Mouse (Mus musculus): ENCODE measurements at regions not wholly inside any gene's neighbourhood (a gene's known extent, or its start where the extent isn't known, plus 50 kb on each side); places are given as distances from the start of the nearest gene placed in this dataset.

GRCm38 (mm10) chr11:19651522-19651921 lies 272.7 kb upstream of the Spred2 start:
- in situ Hi-C loops (cut with MboI, MseI) = no loop called here

GRCm38 (mm10) chr11:19651929-19652328 lies 272.2 kb upstream of the Spred2 start:
- in situ Hi-C loops (cut with MboI, MseI) = no loop called here

- in situ Hi-C loops (cut with MboI, MseI) = no loop called here
These were observed 264.7 kb upstream of the Spred2 start for GRCm38 (mm10) chr11:19659511-19659910.

GRCm38 (mm10) chr11:19666732-19667131 lies 257.4 kb upstream of the Spred2 start:
- in situ Hi-C loops (cut with MboI, MseI) = no loop called here

- in situ Hi-C loops (cut with MboI, MseI) = no loop called here
These were observed 253.2 kb upstream of the Spred2 start for GRCm38 (mm10) chr11:19670853-19671530.

GRCm38 (mm10) chr11:19673012-19673411 lies 251.2 kb upstream of the Spred2 start:
- in situ Hi-C loops (cut with MboI, MseI) = no loop called here

GRCm38 (mm10) chr11:19676514-19676913 lies 247.7 kb upstream of the Spred2 start:
- in situ Hi-C loops (cut with MboI, MseI) = no loop called here

- in situ Hi-C loops (cut with MboI, MseI) = no loop called here
These were observed 245.1 kb upstream of the Spred2 start for GRCm38 (mm10) chr11:19679041-19679440.

GRCm38 (mm10) chr11:19679669-19680068 lies 244.5 kb upstream of the Spred2 start:
- in situ Hi-C loops (cut with MboI, MseI) = no loop called here

- in situ Hi-C loops (cut with MboI, MseI) = no loop called here
These were observed 223.0 kb upstream of the Spred2 start for GRCm38 (mm10) chr11:19701198-19701597.

GRCm38 (mm10) chr11:19708821-19709220 lies 215.4 kb upstream of the Spred2 start:
- in situ Hi-C loops (cut with MboI, MseI) = no loop called here

GRCm38 (mm10) chr11:19709337-19709736 lies 214.8 kb upstream of the Spred2 start:
- in situ Hi-C loops (cut with MboI, MseI) = no loop called here

GRCm38 (mm10) chr11:19713091-19713490 lies 211.1 kb upstream of the Spred2 start:
- in situ Hi-C loops (cut with MboI, MseI) = no loop called here

- in situ Hi-C loops (cut with MboI, MseI) = no loop called here
These were observed 210.6 kb upstream of the Spred2 start for GRCm38 (mm10) chr11:19713597-19713996.

GRCm38 (mm10) chr11:19714211-19714610 lies 210.0 kb upstream of the Spred2 start:
- in situ Hi-C loops (cut with MboI, MseI) = no loop called here

- in situ Hi-C loops (cut with MboI, MseI) = no loop called here
These were observed 209.1 kb upstream of the Spred2 start for GRCm38 (mm10) chr11:19714888-19715595.

- in situ Hi-C loops (cut with MboI, MseI) = no loop called here
These were observed 206.0 kb upstream of the Spred2 start for GRCm38 (mm10) chr11:19718165-19718564.

GRCm38 (mm10) chr11:19729031-19729430 lies 195.1 kb upstream of the Spred2 start:
- in situ Hi-C loops (cut with MboI, MseI) = no loop called here

- in situ Hi-C loops (cut with MboI, MseI) = no loop called here
These were observed 193.4 kb upstream of the Spred2 start for GRCm38 (mm10) chr11:19730747-19731146.

GRCm38 (mm10) chr11:19736076-19736475 lies 188.1 kb upstream of the Spred2 start:
- in situ Hi-C loops (cut with MboI, MseI) = no loop called here

GRCm38 (mm10) chr11:19736926-19737325 lies 187.2 kb upstream of the Spred2 start:
- in situ Hi-C loops (cut with MboI, MseI) = no loop called here

- in situ Hi-C loops (cut with MboI, MseI) = no loop called here
These were observed 186.8 kb upstream of the Spred2 start for GRCm38 (mm10) chr11:19737331-19737730.

- in situ Hi-C loops (cut with MboI, MseI) = no loop called here
These were observed 186.4 kb upstream of the Spred2 start for GRCm38 (mm10) chr11:19737807-19738206.
